Mouse (Mus musculus) forebrain, postnatal 0 days (tissue): ENCODE results near the gene Pinlyp. TPM values are rescaled to one million over a fixed set of nuclear protein-coding genes. Genes with fewer than 3 reads are reported as not detected.

ENCODE experiments used
- ATAC-seq: fragments of 200-750 bp; cut with Nextera tagmentation; 2 replicates; pipeline ENCODE4 v1.8.0; 2017; ENCODE audit warnings: mild to moderate bottlenecking, moderate library complexity
- DNase-seq: peaks from one replicate; pipeline ENCODE4 v3.0.0-alpha.2; 2015
- H3K27ac ChIP-seq: fragments of 300-500 bp; sonication (generic); 2 replicates; pipeline ENCODE4 v1.5.1; 2014; ENCODE audit warnings: low read depth, mild to moderate bottlenecking, antibody characterized with exemption, low read length, moderate library complexity, mixed read lengths
- H3K27me3 ChIP-seq: fragments of 300-500 bp; sonication (generic); 2 replicates; pipeline ENCODE4 v1.6.1; 2014; ENCODE audit warnings: mild to moderate bottlenecking, low read length, mixed read lengths; ENCODE audit not compliant: insufficient read depth
- H3K36me3 ChIP-seq: fragments of 300-500 bp; sonication (generic); 2 replicates; pipeline ENCODE4 v1.6.1; 2014; ENCODE audit warnings: mild to moderate bottlenecking, moderate library complexity; ENCODE audit not compliant: insufficient read depth
- H3K4me1 ChIP-seq: fragments of 300-500 bp; sonication (generic); 2 replicates; pipeline ENCODE4 v1.6.1; 2014; ENCODE audit warnings: antibody characterized with exemption; ENCODE audit not compliant: insufficient read depth
- H3K4me2 ChIP-seq: fragments of 300-500 bp; sonication (generic); 2 replicates; pipeline ENCODE4 v1.6.1; 2014; ENCODE audit warnings: low read depth, mild to moderate bottlenecking, moderate library complexity
- H3K4me3 ChIP-seq: fragments of 300-500 bp; sonication (generic); 2 replicates; pipeline ENCODE4 v1.5.1; 2014; ENCODE audit warnings: low read depth, low read length, mixed read lengths
- H3K9ac ChIP-seq: fragments of 300-500 bp; sonication (generic); 2 replicates; pipeline ENCODE4 v1.6.1; 2014; ENCODE audit warnings: mild to moderate bottlenecking
- H3K9me3 ChIP-seq: fragments of 300-500 bp; sonication (generic); 2 replicates; pipeline ENCODE4 v1.6.1; 2016; ENCODE audit warnings: low read length
- CTCF ChIP-seq: sonication (generic); IDR thresholded peaks from 2 replicates; pipeline ENCODE4 v1.5.1; 2016; ENCODE audit warnings: antibody characterized with exemption, control low read depth, low read depth
- WGBS: fragments of 180-500 bp; shearing (Covaris S2); extraction: QIAGEN DNeasy Blood & Tissue Kit; methylation state at CpG from one replicate; pipeline ENCODE4 v1.1.7; 2014; 5-methylcytosine and 5-hydroxymethylcytosine counted together
- polyA plus RNA-seq: library from polyadenylated mRNA; unstranded; fragments of >200 nt; fragmentation: Nextera tagmentation; extraction: Ambion mirVana; gene quantifications from 2 replicates; pipeline ENCODE4 v1.2.1, GENCODE M21; 2015
- total RNA-seq: library from RNA; depleted of rRNA; stranded (reverse); fragments of >200 nt; gene quantifications from 2 replicates; pipeline ENCODE4 v1.2.3, GENCODE M21; 2014

Pinlyp gene
- total and polyA plus RNA-seq, 2 experiments from 2014 or later: 0.43 TPM; not detected in 1

DNA sequence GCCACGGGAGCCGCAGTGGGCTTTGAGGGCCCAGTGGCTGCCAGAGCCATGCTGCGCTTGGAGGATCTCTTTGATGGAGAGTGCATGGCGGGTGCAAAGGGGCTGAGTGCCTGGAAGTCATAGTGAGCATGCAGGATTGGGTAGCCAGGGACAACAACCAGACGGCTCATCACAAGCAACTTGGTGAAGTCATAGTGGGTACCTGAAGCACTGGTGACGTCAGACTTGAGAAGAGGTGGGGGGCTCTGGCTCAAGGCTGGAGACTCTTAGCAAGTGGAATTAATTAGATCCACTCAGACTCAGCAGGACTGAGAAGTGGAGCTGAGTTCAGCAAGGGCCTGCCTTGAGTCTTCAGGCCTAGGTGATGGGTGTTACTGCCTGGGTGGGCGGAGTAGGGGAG lies 33.6 kb downstream of the Pinlyp start, which contains the start of gene AC161166.1:
AC161166.1 (minus strand) TSS at position 101 of the 400 bp plus-strand sequence.
- no peak within 1 kb of the TSS for H3K27ac ChIP-seq
- no peak for TF ChIP-seq CTCF
- no peak for ATAC-seq
- H3K9me3 ChIP-seq: no peaks in the 10 kb centered on the region
- H3K4me3 ChIP-seq: no peak within 1 kb of the TSS
- WGBS: 87% methylated on average over 7 of the region's 7 CpGs
- no peak within 1 kb of the TSS for H3K9ac ChIP-seq
- H3K4me2 ChIP-seq: no peak within 1 kb of the TSS
- peaks cover 11% of the 10 kb centered on the region; the same call in 1 of the 2 replicates for H3K4me1 ChIP-seq
- H3K27me3 ChIP-seq: no peaks in the 10 kb centered on the region
- peaks cover 23% of the 10 kb centered on the region for H3K36me3 ChIP-seq
- DNase-seq: no peak

DNA sequence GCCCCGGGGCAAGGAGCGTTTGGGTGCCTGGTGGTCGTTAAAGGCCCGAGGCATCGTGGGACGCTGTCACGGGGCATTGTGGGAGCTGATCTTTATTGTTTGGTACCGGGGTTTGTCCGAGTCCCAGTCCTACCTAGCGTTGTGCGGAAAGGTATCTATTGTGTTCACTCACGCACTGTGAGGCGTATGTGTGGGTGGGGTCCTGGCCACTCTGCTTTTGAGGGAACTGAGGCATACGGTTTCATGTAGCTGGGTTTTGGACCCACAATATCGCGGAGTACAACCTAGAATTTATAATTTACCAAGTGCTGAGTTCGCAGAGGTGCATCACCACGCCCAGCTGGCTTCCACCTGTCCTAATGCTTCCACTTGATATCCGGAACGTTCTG lies 38.2 kb downstream of the Pinlyp start:
- Histone ChIP-seq H3K4me3 (peak overlapping the region; percentile 67), H3K9me3 (no peaks in the 10 kb centered on the region), H3K4me1 (peaks cover 18% of the 10 kb centered on the region), H3K9ac (peak overlapping the region; percentile 94), H3K36me3 (peaks cover 22% of the 10 kb centered on the region), H3K4me2 (peak overlapping the region; percentile 71), H3K27ac (peak overlapping the region; percentile 100), H3K27me3 (no peaks in the 10 kb centered on the region)
- ATAC-seq (0 out of 2 replicates have a peak, but pooled peaks have one; percentile 1), DNase-seq (no peak)
- WGBS: 1% methylated on average over 20 of the region's 20 CpGs
- no peak for TF ChIP-seq CTCF

DNA sequence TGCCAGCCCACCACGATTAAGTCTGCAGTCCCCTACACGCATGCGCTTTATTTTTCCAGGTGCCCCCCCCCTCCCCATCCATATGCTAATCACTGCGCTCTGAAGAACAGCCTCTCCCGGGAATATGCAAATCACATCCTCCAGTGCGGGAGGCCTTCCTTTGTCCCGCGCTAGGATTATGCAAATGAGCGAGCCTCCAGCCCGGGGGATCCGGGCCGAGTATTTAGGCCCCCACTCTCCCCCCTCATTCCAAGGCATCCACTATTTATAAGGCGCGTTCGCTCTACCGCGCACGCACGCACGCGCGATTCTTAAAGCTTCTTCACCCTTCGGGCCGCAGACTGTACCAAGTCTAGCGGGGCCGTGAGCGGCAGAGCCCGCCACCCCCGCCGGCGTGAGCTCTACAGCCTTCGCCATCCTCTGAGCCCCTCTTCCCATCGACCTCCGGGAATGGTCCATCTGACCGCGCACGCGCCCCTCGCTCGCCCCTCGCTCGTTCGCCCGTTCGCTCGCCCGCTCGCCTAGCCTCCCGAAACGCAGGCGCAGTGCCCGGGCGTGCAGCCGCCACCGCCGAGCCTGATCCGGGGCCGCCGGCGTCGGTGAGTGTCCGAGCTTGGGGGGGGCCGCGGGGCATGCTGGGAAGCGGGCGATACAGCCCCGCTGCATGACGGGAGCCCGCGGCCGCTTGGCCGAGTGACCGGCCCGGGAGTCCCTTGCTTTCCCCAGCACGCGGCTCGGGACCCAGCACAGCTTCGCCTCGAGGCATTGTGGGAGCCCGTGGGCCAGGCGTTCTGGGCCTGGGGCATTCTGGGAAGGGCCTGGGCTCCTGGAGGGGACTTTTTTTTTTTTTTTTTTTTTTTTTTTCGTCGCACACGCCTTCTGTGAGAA lies 38.8 kb downstream of the Pinlyp start, which contains the start of gene Zfp428:
Zfp428 (plus strand) TSS at position 169 of the 888 bp plus-strand sequence.
- ATAC-seq (peak; percentile 89), DNase-seq (peak; percentile 95)
- no peaks in the 10 kb centered on the region for H3K27me3 ChIP-seq
- H3K4me2 ChIP-seq: peak within 1 kb of the TSS; percentile 71
- peak within 1 kb of the TSS; percentile 67 for H3K4me3 ChIP-seq
- peaks cover 26% of the 10 kb centered on the region for H3K36me3 ChIP-seq
- peaks cover 18% of the 10 kb centered on the region for H3K4me1 ChIP-seq
- no peak for TF ChIP-seq CTCF
- WGBS: 3% methylated on average over 83 of the region's 84 CpGs
- no peaks in the 10 kb centered on the region for H3K9me3 ChIP-seq
- peak within 1 kb of the TSS; percentile 100 for H3K27ac ChIP-seq
- H3K9ac ChIP-seq: peak within 1 kb of the TSS; percentile 94

DNA sequence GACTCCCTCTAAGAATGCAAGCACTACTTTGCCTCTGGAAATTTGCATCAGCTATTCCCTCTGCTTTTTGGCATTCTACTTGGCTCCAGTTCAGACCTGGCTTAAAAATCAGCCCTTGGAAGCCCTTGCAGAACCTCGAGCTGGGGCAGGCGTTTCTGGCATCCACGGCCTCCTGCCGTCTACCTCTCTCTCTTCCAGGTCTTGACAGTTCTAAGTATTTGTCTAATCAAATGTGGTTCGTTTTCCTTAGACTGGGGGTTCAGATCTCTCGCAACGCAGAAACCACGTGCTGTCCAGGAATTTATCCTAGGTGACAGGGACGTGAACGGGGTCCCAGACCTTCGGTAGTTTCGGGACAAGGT lies 39.5 kb downstream of the Pinlyp start:
- no peak for TF ChIP-seq CTCF
- Histone ChIP-seq H3K27me3 (no peaks in the 10 kb centered on the region), H3K27ac (peak overlapping the region; percentile 100), H3K36me3 (peaks cover 28% of the 10 kb centered on the region), H3K4me3 (peak overlapping the region; percentile 67), H3K9me3 (no peaks in the 10 kb centered on the region), H3K4me2 (peak overlapping the region; percentile 71), H3K9ac (peak overlapping the region; percentile 94), H3K4me1 (peaks cover 18% of the 10 kb centered on the region)
- DNase-seq (no peak), ATAC-seq (peak; percentile 20)
- 1% methylated on average over 12 of the region's 12 CpGs for WGBS

DNA sequence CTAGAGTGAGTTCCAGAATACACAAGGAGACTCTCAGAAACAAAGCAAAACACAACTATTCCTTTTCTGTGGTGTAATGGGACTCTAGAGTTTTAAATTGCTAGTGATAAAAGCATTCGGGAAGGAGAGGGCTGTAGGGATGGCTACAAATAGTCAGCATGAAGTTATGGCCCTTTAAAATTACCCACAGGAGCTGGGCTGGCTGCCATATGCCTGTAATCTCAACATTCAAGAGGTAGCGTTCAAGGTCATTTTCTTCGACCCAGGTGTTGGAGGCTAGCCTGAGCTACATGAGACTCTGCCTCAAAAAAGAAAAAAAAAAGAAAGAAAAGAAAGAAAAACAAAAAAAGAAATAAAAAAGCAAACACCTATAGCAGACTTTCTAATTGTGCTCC lies 39.9 kb downstream of the Pinlyp start:
- Histone ChIP-seq H3K9ac (peak overlapping the region; percentile 94), H3K4me2 (peak overlapping the region; percentile 71), H3K9me3 (no peaks in the 10 kb centered on the region), H3K4me3 (peak overlapping the region; percentile 67), H3K27ac (peak overlapping the region; percentile 100), H3K4me1 (peaks cover 18% of the 10 kb centered on the region), H3K36me3 (peaks cover 28% of the 10 kb centered on the region), H3K27me3 (no peaks in the 10 kb centered on the region)
- DNase-seq (no peak), ATAC-seq (no peak)
- 10% methylated on average over 3 of the region's 3 CpGs for WGBS
- TF ChIP-seq CTCF: no peak

DNA sequence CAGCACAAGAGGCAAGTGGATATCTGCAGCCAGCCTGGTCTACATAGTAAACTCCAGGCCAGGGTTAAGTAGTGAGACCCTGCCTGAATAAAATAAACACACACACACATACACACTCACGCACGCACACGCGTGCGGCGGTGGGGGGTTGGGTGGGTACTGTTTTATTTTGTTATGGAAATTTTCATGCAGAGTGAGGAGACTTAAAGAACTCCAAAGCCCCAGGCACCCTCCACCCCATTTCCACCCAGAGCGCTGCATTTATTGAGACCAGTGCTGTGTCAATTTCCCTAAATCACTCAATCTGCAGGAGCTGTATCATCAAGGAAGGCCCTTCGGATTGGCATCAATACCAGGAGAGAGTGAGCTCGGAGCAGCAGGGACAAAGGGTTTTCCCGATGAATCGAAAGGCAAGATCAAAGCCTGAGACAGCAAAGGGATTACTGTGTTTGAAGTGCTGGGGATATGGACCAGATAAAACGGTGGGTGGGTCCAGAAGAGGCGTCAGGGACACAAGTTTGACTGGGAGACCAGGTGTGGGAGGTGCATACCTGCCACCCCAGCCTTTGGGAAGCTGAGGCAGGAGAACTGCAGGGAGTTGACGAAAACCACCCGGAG lies 40.4 kb downstream of the Pinlyp start:
- Histone ChIP-seq H3K27ac (peak overlapping the region; percentile 100), H3K4me3 (0 out of 2 replicates have a peak overlapping the region, but pooled peaks have one; percentile 67), H3K4me2 (peak overlapping the region; percentile 71), H3K27me3 (no peaks in the 10 kb centered on the region), H3K9ac (peak overlapping the region; percentile 94), H3K9me3 (no peaks in the 10 kb centered on the region), H3K36me3 (peaks cover 30% of the 10 kb centered on the region), H3K4me1 (peaks cover 15% of the 10 kb centered on the region)
- TF ChIP-seq CTCF: no peak
- 7% methylated on average over 15 of the region's 15 CpGs for WGBS
- ATAC-seq: no peak
- peak; percentile 46 for DNase-seq

DNA sequence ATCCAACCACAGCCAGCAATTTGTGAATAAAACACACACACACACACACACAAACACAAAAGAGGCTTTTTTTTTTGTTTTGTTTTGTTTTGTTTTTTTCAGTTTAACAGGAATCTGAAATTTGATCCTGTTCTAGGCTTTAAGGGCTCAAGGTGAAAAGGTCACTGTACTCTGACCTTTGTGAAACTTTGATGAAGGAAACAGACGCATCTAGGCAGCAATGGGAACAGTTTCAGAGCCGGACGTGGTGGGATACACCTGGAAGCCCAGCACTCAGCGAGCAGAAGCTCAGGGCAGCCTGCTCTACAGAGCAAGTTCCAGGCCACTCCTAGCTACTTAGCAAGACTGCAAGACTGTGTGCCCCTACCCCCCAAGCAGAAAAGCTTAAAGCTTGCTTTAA lies 41.0 kb downstream of the Pinlyp start:
- no peak for ATAC-seq
- Histone ChIP-seq H3K4me1 (peaks cover 15% of the 10 kb centered on the region), H3K36me3 (peaks cover 37% of the 10 kb centered on the region), H3K9ac (no peak overlapping the region), H3K27me3 (no peaks in the 10 kb centered on the region), H3K4me3 (no peak overlapping the region), H3K4me2 (no peak overlapping the region), H3K27ac (peak overlapping the region; percentile 100; the same call in 1 of the 2 replicates), H3K9me3 (no peaks in the 10 kb centered on the region)
- WGBS: 39% methylated on average over 4 of the region's 4 CpGs
- no peak for TF ChIP-seq CTCF
- no peak for DNase-seq
